Mouse (Mus musculus) retina, postnatal 1 day (tissue): ENCODE data around the gene Afmid.
"Not testable (repeated sequence)": the region's sequence is repeated elsewhere in the genome, so short reads cannot be mapped to it uniquely, and the experiment has no call there.

Source experiments
- DNase-seq: peaks from one replicate; pipeline ENCODE4 v3.0.0-alpha.2; 2012

Afmid gene

GRCm38 (mm10) chr11:117825333-117826101 is at the start of gene Afmid, which contains the start of gene Tk1:
Gene Afmid, plus strand, starts transcription at chr11:117825924.
Gene Tk1, minus strand, starts transcription at chr11:117826092.
- peak; percentile 90 for DNase-seq

DNA sequence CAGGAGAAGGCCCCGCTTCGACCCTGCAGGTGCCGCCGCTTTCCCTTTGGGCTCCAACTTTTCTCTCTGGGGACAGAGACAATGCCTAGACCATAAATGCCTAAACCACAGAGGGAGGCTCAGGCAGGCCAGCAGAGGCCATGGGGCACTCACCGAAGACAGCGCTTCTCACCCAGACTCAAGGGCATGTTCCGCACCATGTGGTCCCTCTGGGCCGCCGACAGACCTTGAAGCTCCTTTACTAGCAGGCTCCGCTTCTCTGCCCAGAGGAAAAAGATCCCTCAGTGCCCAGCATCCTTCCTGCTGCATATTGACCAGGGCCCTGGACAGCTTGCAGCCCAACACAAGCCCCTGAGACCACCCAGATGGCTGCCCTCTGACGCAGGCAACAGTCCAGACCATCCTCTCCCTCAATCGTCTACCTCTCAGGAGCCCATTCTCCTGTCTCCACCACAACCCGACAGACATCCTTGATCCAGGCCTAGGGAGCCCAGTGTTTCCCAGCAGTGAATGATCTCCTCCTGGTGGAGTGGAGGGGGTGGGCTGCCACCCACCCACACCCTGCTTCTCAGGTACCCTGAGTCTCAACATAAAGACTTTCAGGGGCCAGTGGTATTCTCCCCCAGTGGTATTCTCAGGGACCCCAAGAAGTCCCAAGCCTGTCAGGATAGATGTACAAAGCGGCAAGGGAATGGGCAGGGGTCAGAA is 49.5 kb upstream of the Afmid start:
- DNase-seq: no peak

- DNase-seq: no peak
These were observed 48.6 kb upstream of the Afmid start for GRCm38 (mm10) chr11:117777111-117777510.

DNA sequence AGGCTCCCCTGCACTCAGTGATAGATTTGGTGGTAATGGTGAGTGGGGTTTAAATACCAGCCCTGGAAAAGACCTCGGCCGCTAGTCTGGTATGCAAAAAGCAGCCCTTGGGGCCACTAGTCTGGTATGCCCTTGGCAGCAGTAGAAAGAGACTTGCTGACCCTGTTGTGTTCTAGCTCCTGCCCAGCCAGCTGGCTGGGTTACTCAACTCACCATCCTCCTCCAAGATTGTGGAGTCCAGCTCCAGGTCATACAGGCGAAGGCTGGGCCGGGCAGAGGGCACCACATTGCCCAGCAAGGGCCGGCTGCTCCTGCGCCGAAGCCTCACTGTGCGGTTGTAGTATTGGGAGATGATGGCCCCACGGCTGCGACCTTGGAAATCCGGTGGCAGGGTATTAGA is 47.7 kb upstream of the Afmid start:
- DNase-seq: no peak

DNA sequence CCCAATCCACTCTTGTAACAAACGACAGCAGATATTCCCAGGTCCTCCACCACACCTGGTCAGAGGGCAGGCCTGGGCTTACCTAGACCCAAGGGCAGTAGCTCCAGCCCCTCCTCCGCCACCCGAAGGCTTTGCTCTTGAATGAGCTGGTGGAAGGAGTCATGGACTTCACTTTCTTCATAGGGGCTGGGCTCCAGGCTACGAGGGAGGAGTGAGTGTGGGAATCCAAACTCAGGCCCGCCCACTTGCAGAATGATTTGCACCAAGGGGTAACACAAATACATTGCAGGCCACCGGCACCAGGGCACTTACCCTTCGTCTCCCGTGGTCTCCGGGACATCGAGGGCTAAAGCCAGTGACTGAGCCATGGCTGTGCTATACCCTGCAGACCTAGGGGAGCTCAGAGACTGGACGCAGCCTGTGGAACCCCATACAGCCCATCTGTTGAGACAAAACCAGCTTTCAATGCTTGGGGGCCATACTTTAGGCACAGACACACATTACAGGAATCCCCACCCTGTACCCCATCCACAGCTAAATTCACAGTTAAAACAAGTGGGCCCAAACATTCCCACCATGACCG is 46.8 kb upstream of the Afmid start:
- no peak for DNase-seq

- peak; percentile 86 for DNase-seq
These were observed 46.1 kb upstream of the Afmid start for GRCm38 (mm10) chr11:117779434-117780198.

GRCm38 (mm10) chr11:117780199-117780515 is 45.6 kb upstream of the Afmid start:
- no peak for DNase-seq

- peak; percentile 71 for DNase-seq
These were observed 45.1 kb upstream of the Afmid start for GRCm38 (mm10) chr11:117780582-117781111.

DNA sequence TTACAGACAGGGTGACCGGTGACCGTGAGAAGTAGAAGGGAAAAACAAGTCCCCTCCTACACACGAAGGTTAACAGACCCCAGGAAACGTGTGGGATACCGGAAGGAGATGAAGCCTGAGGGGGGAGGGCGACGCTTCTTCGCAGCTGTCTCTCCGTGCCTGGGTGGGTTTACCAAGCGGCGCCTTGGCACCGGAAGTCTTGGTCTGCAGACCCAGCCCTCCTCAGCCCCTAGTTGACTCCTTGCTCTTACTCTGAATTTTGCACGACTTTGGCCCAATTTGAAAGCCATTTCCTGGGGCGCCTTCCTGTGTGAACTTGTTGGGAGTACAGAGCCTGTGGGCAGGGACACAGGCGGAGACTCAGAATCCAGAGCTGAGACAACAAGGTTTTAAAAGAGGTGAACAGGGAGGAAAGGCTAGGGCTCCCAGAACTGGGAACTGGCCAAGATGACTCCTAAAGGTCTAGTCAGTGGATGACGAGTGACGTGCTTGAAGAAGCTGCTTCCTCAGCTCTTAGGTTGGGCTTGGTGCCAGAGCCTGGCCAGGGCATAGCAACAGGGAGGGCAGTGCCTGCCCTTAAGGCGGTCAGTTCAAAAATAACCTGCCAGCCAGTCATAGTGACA is 44.4 kb upstream of the Afmid start:
- DNase-seq: peak; percentile 43

DNA sequence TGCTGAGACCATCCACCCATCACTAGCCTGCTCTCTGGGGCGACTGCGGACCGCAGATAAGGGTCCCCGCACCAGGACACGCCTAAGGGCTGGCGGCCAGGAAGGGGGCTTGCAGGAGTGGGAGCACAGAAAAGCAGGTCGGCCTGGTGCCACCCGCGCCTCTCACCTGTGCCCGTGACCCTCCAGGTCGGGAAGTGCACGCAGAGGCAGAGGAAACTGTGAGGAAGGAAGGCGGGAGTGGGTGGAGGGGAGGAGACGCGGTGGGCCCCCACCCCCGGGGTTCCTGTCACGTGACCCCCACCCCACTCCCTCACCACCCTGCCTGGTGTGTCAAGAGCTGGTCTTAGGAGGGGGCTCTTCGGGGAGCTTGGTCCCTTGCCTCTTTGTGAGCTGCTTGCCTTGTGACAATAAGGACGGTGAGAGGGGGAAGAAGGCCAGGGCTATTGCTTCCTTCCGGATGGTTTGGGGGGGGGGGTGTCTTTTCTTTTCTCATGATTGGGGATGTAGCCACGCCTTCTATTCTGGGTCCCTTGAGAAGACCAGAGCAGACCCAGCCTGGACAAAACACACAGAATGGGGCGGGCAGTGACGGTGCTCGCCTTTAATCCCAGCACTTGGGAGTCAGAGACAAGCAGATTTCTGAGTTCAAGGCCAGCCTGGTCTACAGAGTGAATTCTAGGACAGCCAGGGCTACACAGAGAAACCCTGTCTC is 43.6 kb upstream of the Afmid start, which contains the start of the genes Tmc8 and Tmc6:
Gene Tmc8 (plus strand): TSS at position 84 of the 712 bp plus-strand sequence.
Gene Tmc6 (minus strand): TSS at position 206 of the 712 bp plus-strand sequence.
- no peak for DNase-seq

- no peak for DNase-seq
These were observed 43.1 kb upstream of the Afmid start for GRCm38 (mm10) chr11:117782705-117783034.

DNA sequence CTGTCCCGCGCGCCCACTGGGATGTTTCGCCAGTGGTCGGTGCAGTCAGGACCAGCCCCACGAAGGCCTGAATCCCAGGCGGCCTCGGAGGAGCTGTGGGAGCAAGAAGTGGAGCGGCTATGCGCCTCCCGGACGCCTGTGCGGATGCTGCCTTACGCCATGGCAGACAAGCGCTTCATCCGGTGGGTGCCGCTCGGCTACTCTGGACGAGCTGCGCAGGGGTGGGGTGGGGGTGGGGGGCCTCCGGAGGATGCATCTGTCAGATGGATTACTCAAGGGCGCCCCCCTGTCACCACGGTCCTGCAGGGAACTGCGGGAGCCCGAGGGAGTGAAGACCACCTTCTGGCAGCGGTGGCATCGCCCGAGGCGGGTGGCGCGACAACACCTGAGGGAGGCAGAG is 42.6 kb upstream of the Afmid start:
- DNase-seq: peak; percentile 86

- DNase-seq: peak; percentile 41
These were observed 41.9 kb upstream of the Afmid start for GRCm38 (mm10) chr11:117783683-117784309.

DNA sequence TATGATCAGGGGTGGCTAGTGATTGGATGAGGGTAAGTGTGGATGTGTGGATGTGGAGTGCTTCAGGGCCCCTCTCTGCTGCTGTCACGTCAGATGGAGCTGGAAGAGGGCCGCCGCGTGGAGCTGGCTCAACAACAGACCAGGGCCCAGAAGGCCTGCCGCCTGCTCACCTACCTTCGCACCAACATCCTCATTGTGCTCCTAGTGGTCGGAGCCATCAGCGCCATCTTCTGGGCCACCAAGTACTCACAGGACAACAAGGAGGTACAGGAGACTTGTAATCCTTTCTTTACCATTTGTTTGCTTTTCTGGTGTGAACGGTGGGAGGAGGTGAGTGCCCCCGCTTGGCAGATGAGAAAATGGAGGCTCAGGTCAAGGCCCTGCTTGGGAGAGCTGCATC is 39.4 kb upstream of the Afmid start:
- peak; percentile 75 for DNase-seq

DNA sequence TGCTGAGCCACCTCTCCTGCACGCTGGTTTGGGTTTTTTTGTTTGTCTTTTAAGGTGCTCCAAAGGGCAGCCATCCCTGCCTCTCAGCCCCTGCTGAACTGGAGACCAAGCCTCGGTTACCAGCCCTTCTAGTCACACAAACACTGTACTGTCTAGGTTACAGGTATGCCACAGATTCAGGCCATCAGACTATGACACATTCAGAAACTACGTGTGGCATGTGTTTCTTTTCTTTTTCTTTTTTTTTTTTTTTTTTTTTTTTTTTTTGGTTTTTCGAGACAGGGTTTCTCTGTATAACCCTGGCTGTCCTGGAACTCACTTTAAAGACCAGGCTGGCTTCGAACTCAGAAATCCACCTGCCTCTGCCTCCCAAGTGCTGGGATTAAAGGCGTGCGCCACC is 37.2 kb upstream of the Afmid start:
- not testable (repeated sequence) for DNase-seq

DNA sequence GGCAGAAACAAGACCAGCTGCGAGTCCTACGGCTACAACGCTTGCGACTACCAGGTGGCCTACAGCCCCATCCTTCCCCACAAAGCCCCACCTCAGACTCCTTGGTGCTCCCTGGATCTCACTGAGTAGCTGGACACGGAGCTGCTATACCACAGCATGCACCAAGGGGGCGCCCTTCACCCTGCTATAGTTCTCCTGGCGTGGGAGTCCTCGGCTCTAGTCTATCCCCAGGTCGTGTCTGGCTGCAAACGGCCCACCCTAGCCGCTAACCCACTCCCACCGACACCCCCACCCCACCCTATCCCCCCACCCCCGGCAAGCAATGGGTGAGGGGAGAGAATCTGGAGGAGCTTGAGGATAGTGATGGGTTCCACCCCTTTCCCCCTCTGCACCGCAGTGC is 35.4 kb upstream of the Afmid start:
- DNase-seq: peak; percentile 80

DNA sequence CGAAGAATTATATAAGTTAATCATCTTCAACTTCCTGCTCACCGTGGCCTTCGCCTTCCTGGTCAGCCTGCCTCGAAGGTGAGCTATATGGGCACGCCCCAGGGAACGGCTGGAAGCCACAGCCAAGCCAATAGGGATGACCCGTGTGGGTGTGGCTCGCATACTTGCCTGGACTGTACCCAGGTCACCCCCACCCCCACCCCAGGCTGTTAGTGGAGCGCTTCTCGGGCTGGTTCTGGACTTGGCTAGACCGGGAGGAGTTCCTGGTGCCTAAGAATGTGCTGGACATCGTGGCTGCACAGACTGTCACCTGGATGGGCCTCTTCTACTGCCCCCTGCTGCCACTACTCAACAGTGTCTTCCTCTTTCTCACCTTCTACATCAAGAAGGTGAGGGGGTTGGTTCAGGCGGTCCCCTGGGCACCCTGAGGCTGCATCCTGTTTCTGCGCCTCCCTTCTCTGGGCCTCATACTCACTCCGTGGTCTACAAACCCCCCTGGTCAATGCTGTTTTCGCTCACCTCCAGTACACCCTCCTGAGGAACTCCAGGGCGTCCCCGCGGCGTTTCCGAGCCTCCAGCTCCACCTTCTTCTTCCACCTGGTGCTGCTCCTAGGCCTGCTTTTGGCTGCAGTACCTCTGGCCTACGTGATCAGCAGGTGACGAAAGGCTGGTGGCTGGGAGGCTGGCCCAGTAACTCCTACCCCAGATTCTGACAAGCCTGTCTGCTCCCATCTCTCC is 34.9 kb upstream of the Afmid start:
- peak; percentile 19 for DNase-seq

GRCm38 (mm10) chr11:117791441-117791761 is 34.3 kb upstream of the Afmid start:
- no peak for DNase-seq

GRCm38 (mm10) chr11:117792281-117792888 is 33.3 kb upstream of the Afmid start:
- DNase-seq: peak; percentile 42

DNA sequence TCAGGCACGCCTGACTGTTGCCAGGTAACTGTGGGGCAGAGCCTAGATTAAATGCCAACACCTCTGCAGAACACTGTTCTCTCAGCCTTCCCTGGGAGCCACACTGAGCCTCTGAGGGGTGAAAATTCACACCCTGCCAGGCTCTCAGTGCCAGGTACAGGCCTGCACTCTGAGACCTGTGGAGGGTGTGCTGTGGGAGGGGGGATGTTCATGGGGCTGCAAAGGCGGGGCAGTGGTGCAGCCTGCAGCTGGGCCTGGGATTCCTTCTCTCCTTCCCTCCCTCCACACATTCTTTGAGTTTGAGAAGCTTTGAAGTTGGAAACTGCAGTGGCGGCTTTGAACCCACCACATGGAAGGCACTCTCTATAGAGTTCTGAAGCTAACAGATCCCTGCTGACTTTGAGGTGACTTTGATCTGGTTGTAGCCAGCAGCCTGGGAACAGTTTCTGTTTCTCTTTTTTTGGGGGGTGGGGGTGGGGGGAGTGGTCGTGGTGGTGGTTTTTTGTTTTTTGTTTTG is 31.6 kb upstream of the Afmid start:
- no peak for DNase-seq
